Mouse (Mus musculus): Measurements from ENCODE around the gene Phpt1. TPM values are rescaled to one million over a fixed set of nuclear protein-coding genes. Genes with fewer than 3 reads are reported as not detected.
A peak's percentile ranks its signal among the peaks of the same experiment; 100 is the strongest.

The Phpt1 gene
- total and polyA plus RNA-seq, 2 experiments from 2014 or later, result 39.8 to 192 TPM

DNA sequence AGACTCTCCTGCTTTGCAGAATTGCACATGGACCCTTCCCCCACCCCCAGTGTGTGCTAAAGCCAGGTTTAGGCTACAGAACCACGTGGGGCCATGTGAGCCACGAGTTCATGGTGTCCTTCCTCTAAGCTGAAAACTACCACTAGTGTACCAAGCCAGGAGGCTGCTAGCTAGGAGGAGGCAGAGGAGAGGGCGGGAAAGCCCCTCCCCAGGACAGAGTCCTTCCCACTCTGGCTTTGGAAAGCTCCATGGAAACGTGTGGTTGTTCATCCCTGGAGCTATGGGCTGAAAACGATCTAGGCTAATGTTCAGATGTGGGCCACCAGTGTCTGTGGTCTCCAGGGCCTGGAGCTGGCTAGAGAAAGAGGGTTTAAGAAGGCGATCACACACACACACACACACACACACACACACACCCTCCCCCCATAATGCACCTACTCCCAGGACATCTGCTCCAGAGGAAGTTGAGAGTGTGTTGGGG is 5.6 kb upstream of the Phpt1 start:
- Histone ChIP-seq H3K9me3 (ENCODE audit: low read length) (no peaks in the 10 kb centered on the region), H3K27me3 (ENCODE audit: insufficient read depth, low read length) (peaks cover 38% of the 10 kb centered on the region), H3K9ac (replicated peaks; ENCODE audit: low read length, poor library complexity, severe bottlenecking) (peak overlapping the region; percentile 44; the same call in 1 of the 2 replicates), H3K4me2 (ENCODE audit: low read depth, low read length, poor library complexity, severe bottlenecking) (peak overlapping the region; percentile 74), H3K4me3 (ENCODE audit: low read depth, low read length) (peak overlapping the region; percentile 50), H3K4me1 (ENCODE audit: insufficient read depth, low read length) (peaks cover 22% of the 10 kb centered on the region), H3K27ac (ENCODE audit: low read depth, low read length) (no peak overlapping the region), H3K36me3 (ENCODE audit: insufficient read depth, low read length) (peaks cover 57% of the 10 kb centered on the region)
- DNase-seq (ENCODE audit: low spot score) (no peak), ATAC-seq (ENCODE audit: low FRiP score) (no peak)
- TF ChIP-seq CTCF (IDR thresholded peaks at IDR 0.05), result no peak
- 36% methylated on average over 6 of the region's 6 CpGs for WGBS

- Histone ChIP-seq H3K4me2 (ENCODE audit: low read depth, low read length, poor library complexity, severe bottlenecking) (peak overlapping the region; percentile 74), H3K27me3 (ENCODE audit: insufficient read depth, low read length) (peaks cover 38% of the 10 kb centered on the region), H3K27ac (ENCODE audit: low read depth, low read length) (no peak overlapping the region), H3K9ac (replicated peaks; ENCODE audit: low read length, poor library complexity, severe bottlenecking) (0 out of 2 replicates have a peak overlapping the region, but pooled peaks have one; percentile 4), H3K4me3 (ENCODE audit: low read depth, low read length) (peak overlapping the region; percentile 50; the same call in 1 of the 2 replicates), H3K36me3 (ENCODE audit: insufficient read depth, low read length) (peaks cover 50% of the 10 kb centered on the region), H3K4me1 (ENCODE audit: insufficient read depth, low read length) (peaks cover 26% of the 10 kb centered on the region), H3K9me3 (ENCODE audit: low read length) (no peaks in the 10 kb centered on the region)
- DNase-seq (ENCODE audit: low spot score), result peak; percentile 72
- WGBS, result 14% methylated on average over 27 of the region's 27 CpGs
- ATAC-seq (ENCODE audit: low FRiP score), result no peak
- TF ChIP-seq CTCF (IDR thresholded peaks at IDR 0.05), result peak; percentile 76
These were observed 4.9 kb upstream of the Phpt1 start for GRCm38 (mm10) chr2:25579737-25580460.

DNA sequence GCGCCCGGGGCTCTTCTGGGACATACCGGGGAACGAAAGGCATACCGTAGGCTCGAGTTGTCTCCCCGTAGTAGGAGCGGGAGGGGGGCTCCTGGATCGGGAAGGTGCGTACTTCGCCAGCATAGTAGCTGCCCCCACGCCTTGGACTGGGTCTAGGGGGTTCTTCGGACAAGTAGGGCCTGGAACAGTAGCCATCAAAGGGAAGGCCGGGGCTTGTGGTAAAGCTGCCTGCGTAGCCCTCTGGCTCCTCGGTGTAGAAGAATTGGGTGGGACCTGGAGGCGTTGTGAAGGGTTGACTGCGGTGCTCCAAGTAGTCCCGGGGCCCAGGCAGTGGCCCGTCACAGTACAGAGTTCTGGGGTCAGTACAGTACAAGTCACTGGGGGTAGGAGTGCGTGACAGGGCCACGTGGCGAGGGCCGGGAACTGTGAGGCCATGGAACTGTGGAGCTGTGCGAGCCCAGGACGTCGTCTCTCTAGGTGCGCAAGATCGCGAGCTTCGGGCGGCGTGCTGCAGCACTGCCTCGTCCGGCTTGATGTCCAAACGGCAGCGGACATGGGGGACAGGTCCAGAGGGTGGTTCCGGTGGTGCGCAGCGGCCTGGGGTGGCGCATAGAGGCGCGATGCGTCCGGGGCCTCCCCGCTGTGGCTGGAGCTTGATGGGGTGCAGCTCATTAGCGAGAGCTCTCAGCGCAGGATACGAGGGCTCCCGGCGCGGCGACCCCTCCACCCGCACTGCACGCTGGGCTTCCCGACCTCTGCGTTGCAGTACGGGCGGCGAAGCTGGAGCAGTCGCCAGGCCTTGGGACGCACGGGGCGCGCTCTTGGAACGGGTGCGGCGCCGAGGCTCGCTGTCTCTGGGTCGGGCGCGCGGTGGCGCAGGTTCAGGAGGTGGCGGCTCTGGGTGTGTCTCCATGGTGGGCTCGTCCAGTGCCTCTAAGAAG is 4.0 kb upstream of the Phpt1 start:
- Histone ChIP-seq H3K27me3 (ENCODE audit: insufficient read depth, low read length) (peaks cover 38% of the 10 kb centered on the region), H3K4me2 (ENCODE audit: low read depth, low read length, poor library complexity, severe bottlenecking) (peak overlapping the region; percentile 74; the same call in 1 of the 2 replicates), H3K27ac (ENCODE audit: low read depth, low read length) (no peak overlapping the region), H3K4me1 (ENCODE audit: insufficient read depth, low read length) (peaks cover 26% of the 10 kb centered on the region), H3K9ac (replicated peaks; ENCODE audit: low read length, poor library complexity, severe bottlenecking) (no peak overlapping the region), H3K36me3 (ENCODE audit: insufficient read depth, low read length) (peaks cover 43% of the 10 kb centered on the region), H3K9me3 (ENCODE audit: low read length) (no peaks in the 10 kb centered on the region), H3K4me3 (ENCODE audit: low read depth, low read length) (peak overlapping the region; percentile 12)
- no peak for TF ChIP-seq CTCF (IDR thresholded peaks at IDR 0.05)
- ATAC-seq (ENCODE audit: low FRiP score), result no peak
- DNase-seq (ENCODE audit: low spot score), result no peak
- WGBS, result 21% methylated on average over 76 of the region's 77 CpGs

DNA sequence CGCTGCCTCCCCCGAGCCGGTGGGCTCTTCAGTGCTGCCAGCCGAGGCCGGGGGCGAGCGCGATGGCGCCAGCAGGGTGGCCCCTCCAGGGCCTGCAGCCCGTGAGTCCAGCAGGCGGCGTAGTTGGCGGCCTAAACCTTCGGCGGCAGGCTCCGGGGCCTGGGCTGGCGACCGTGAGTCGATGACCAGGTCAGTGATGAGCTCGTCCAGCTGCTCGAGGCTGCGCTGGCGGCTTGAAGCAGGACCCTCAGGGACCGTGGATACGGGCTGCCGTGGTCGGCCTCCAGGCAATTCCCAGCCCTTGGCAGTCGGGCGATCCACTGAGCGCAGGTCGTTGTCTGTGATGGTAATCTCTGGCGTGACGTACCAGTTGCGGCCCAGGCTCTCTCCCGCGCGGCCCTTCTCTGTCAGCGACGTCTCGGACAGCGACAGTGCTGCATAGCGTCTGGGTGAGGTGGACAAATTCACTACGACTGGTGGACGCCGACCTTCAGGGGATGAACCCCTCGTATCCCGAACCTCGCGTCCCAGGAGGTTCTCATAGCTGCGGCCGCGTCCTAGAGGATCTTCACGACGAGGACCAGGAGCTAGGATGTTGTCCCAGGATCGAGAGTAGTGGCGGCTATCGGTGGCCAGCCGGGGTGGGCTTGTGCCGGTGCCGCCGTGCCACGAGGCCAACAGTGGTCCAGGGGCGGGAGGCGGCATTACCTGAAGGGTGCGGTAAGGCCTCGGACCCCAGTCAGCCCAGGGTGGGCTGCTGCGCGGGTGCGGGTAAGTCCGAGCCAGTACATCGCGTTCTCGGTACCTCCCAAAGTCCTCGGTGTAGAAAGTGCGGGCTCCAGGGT is 3.1 kb upstream of the Phpt1 start:
- Histone ChIP-seq H3K4me2 (ENCODE audit: low read depth, low read length, poor library complexity, severe bottlenecking) (no peak overlapping the region; the same call in 1 of the 2 replicates), H3K36me3 (ENCODE audit: insufficient read depth, low read length) (peaks cover 37% of the 10 kb centered on the region), H3K9me3 (ENCODE audit: low read length) (no peaks in the 10 kb centered on the region), H3K27me3 (ENCODE audit: insufficient read depth, low read length) (peaks cover 38% of the 10 kb centered on the region), H3K9ac (replicated peaks; ENCODE audit: low read length, poor library complexity, severe bottlenecking) (no peak overlapping the region), H3K27ac (ENCODE audit: low read depth, low read length) (no peak overlapping the region), H3K4me3 (ENCODE audit: low read depth, low read length) (peak overlapping the region; percentile 13), H3K4me1 (ENCODE audit: insufficient read depth, low read length) (peaks cover 29% of the 10 kb centered on the region)
- WGBS, result 23% methylated on average over 75 of the region's 75 CpGs
- peak; percentile 21; the same call in 1 of the 2 replicates for TF ChIP-seq CTCF (IDR thresholded peaks at IDR 0.05)
- ATAC-seq (ENCODE audit: low FRiP score) (no peak), DNase-seq (ENCODE audit: low spot score) (no peak)

Data from midbrain, postnatal 0 days (tissue).